Mouse (Mus musculus): ENCODE measurements around the gene Tbc1d9. TPM values are rescaled to one million over a fixed set of nuclear protein-coding genes. Genes with fewer than 3 reads are reported as not detected.

Gene Tbc1d9
- under 1 TPM; 0.53 to 0.73 TPM for total RNA-seq (2023)

DNA sequence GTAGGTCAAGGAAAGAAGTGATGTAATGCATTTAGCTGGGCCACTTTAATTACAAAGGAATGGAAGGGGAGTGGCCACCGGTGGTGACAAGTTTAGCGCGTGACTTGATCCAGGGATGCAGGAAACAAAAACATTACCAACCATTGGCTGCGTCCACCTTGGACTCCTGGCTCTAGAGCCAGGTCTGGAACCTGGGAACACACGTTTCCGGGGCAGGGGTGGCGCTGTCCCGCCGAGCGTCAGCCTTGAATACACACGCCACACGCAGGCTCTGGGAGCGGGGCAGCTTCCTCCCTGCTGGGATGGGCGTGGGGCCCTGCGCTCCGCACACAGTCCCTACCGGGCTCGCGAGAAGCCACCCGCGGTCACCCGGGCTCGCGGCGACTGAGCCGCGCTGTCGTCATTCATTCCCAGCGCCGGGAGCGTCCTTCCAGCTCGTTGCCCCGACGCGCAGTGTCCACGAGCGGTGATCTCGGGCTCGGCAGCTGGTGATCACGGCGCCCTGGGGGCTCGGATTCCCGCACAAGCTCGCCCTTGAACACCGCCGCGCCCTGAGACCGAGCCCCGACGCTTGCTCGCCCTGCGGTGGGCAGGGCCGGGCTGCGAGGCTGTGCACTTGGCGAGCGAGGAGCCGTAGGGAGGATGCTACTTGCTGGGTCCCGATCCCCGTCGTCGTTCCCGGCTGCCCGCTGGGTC, at the start of gene Tbc1d9:
Gene Tbc1d9 (plus strand): TSS at position 118 of the 696 bp plus-strand sequence.

DNA sequence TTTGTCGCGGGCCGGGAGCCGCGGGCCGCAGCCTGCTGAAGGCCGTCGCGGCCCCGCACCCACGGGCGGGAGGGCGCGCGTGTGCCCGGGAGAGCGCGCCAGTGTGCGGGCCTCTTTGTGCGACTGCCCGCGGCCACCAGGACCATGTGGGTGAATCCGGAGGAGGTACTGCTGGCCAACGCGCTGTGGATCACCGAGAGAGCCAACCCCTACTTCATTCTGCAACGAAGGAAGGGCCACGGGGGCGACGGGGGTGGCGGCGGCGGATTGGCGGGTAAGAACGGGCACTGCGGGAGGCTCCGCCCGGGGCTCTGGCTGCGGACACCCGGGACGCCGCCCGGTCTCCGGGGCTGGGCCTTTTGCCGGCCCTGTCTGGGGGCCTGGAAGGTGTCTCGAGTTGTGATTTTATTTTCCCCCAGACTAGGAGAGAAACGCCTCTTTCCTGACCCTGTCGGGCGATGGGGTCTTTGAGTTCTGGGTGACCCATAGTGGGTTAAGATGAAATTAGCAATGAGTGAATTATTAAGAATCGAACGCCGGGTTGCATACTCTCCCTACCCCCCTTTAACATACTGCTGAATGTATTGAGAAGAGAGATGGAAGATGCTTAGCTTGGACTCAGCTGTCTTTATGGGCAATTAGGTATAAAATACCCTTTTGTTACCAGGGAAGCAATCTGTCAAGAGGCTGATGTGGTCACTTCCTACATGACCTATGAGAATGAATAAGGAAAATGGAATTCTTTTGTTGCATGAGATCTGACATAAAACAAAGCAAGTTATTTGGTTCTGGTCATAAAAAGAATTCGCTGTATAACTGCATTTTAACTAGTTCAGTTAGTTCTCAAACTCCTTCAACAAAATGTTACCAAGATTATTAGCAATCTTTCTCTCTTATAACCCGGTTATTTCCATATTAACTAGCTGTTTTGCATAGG, 1.0 kb downstream of the Tbc1d9 start, which contains the start of gene Gm10645:
Gene Gm10645 (minus strand): TSS at position 240 of the 937 bp plus-strand sequence.

DNA sequence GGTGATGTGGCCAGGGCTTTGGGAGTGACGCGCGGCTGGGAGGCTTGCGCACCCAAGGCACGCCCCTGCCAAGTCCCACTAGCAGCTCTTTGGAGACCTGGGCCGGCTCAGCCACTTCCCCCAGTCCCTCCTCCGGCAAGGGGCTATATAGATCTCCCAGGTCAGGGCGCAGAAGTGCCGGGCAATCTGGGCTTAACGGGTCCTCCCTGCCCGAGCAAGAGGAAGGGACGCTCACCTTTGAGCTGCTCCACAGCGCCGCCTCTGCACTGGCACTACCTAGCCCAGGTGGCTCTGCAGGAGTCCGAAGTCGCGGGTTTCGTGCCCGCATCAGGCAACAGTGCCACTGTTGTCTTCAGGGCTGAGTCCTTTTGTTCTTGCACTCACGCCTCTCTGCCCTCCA, 125.0 kb downstream of the Tbc1d9 start, which contains the start of gene Ucp1:
Gene Ucp1 (plus strand): TSS at position 177 of the 400 bp plus-strand sequence.

Other genes starting within 250 kb of the Tbc1d9 start
- not detected for gene Gm10645, start 818 bp downstream of the Tbc1d9 start, total RNA-seq (2023)
- not detected for gene Ucp1, start 125.0 kb downstream of the Tbc1d9 start, total RNA-seq (2023)
- 1 to 10 TPM; 8.0 to 9.2 TPM for gene Elmod2, start 167.1 kb downstream of the Tbc1d9 start, total RNA-seq (2023)
- gene Mgat4d, start 183.1 kb downstream of the Tbc1d9 start, total RNA-seq (2023): not detected
- not detected for gene Clgn, start 224.5 kb downstream of the Tbc1d9 start, total RNA-seq (2023)

Measured in T-cell, adult 66 days (primary cell).